In genomic region chr12:71838230-71838629, GRCm38 (mm10) we compare ENCODE assay signal across 16 mouse cellular contexts. TPM values are rescaled to one million over a fixed set of nuclear protein-coding genes. Genes with fewer than 3 reads are reported as not detected.
DNase-seq lines count a peak whose midpoint lies in the region; ATAC-seq and TF ChIP-seq lines count a peak whose summit lies in the region.
"Had no signal": no experiment of that assay in that cellular context is flagged by ENCODE, and none has a peak within 500 bp of the region (broad histone marks: within the 10 kb centered on the region; RNA-seq: fewer than 3 reads in every experiment).

No protein-coding gene starts in this region.

- H3K9ac ChIP-seq in intestine, embryonic 15.5 days: no peak overlapping the region
- H3K9ac ChIP-seq in intestine, postnatal 0 days (ENCODE audit: low read depth, low read length): no peak overlapping the region
- H3K9ac ChIP-seq in heart, embryonic 14.5 days (ENCODE audit: low read length): peak overlapping the region; percentile 10; the same call in 1 of the 2 replicates
- H3K9ac ChIP-seq in liver, embryonic 12.5 days: no peak overlapping the region; the same call in 1 of the 2 replicates
- H3K9ac ChIP-seq in neural tube, embryonic 15.5 days (replicated peaks): no peak overlapping the region

- H3K4me2 ChIP-seq in intestine, embryonic 15.5 days (replicated peaks): no peak overlapping the region
- no peak overlapping the region for H3K4me2 ChIP-seq in intestine, postnatal 0 days (replicated peaks; ENCODE audit: low read depth)
- 0 out of 2 replicates have a peak overlapping the region, but pooled peaks have one; percentile 5 for H3K4me2 ChIP-seq in heart, embryonic 14.5 days (ENCODE audit: low read length)
- H3K4me2 ChIP-seq in liver, embryonic 12.5 days: no peak overlapping the region
- no peak overlapping the region for H3K4me2 ChIP-seq in neural tube, embryonic 15.5 days

- no peaks in the 10 kb centered on the region for H3K9me3 ChIP-seq in intestine, embryonic 15.5 days
- no peaks in the 10 kb centered on the region for H3K9me3 ChIP-seq in intestine, postnatal 0 days (ENCODE audit: control insufficient read depth)
- H3K9me3 ChIP-seq in heart, embryonic 14.5 days (ENCODE audit: control insufficient read depth, low read length): no peaks in the 10 kb centered on the region
- no peaks in the 10 kb centered on the region for H3K9me3 ChIP-seq in liver, embryonic 12.5 days (replicated peaks)
- H3K9me3 ChIP-seq in neural tube, embryonic 15.5 days (replicated peaks): no peaks in the 10 kb centered on the region
- H3K9me3 ChIP-seq: limb, embryonic 10.5 days had no signal

- ATAC-seq in intestine, embryonic 15.5 days: no peak
- no peak for ATAC-seq in intestine, postnatal 0 days
- peak; percentile 54 for ATAC-seq in heart, embryonic 14.5 days (ENCODE audit: insufficient number of reproducible peaks, insufficient read depth, low FRiP score, low read depth)
- ATAC-seq in liver, embryonic 12.5 days: no peak
- ATAC-seq in neural tube, embryonic 15.5 days (ENCODE audit: low FRiP score): no peak
- ATAC-seq: forebrain, embryonic 16.5 days had no signal

- peak overlapping the region; percentile 29; the same call in 1 of the 2 replicates for H3K27ac ChIP-seq in intestine, embryonic 15.5 days
- no peak overlapping the region for H3K27ac ChIP-seq in intestine, postnatal 0 days (ENCODE audit: low read depth, low read length)
- peak overlapping the region; percentile 60 to 61 for H3K27ac ChIP-seq in heart, embryonic 14.5 days (replicated peaks in 1 of 2; ENCODE audit: control insufficient read depth in 1 of 2, insufficient read depth in 1 of 2, low read depth in 2 of 2, low read length in 2 of 2)
- H3K27ac ChIP-seq in liver, embryonic 12.5 days: peak overlapping the region; percentile 32; the same call in 1 of the 2 replicates
- no peak overlapping the region for H3K27ac ChIP-seq in neural tube, embryonic 15.5 days (replicated peaks)
- H3K27ac ChIP-seq: limb, embryonic 10.5 days; macrophage had no signal

- peaks cover 45% of the 10 kb centered on the region for H3K4me1 ChIP-seq in intestine, embryonic 15.5 days (replicated peaks)
- peaks cover 19% of the 10 kb centered on the region for H3K4me1 ChIP-seq in intestine, postnatal 0 days (replicated peaks; ENCODE audit: control insufficient read depth, insufficient read depth, low read length)
- H3K4me1 ChIP-seq in heart, embryonic 14.5 days (ENCODE audit: control insufficient read depth in 2 of 2, insufficient read depth in 2 of 2, low read length in 2 of 2): peaks cover 48 to 98% of the 10 kb centered on the region in 2 experiments
- H3K4me1 ChIP-seq in liver, embryonic 12.5 days: peaks cover 97% of the 10 kb centered on the region
- peaks cover 85% of the 10 kb centered on the region for H3K4me1 ChIP-seq in neural tube, embryonic 15.5 days

- peak; percentile 40 to 41 for DNase-seq in heart, adult 18-20 months
- DNase-seq in heart, postnatal 14 days: no peak
- DNase-seq in embryo, embryonic 10 days (ENCODE audit: low spot score): no peak
- DNase-seq: B cell, adult 2 months; cerebellum, postnatal 14 days; gastrocnemius, postnatal 10 days; midbrain, embryonic 14.5 days; thymus, postnatal 36 days had no signal

- WGBS in intestine, embryonic 15.5 days: 41% methylated on average over 2 of the region's 2 CpGs
- 65% methylated on average over 2 of the region's 2 CpGs for WGBS in intestine, postnatal 0 days
- WGBS in heart, embryonic 14.5 days: 41% methylated on average over 2 of the region's 2 CpGs
- WGBS in liver, embryonic 12.5 days (ENCODE audit: insufficient replicate concordance): 68% methylated on average over 2 of the region's 2 CpGs
- WGBS in neural tube, embryonic 15.5 days: 68% methylated on average over 2 of the region's 2 CpGs

- H3K4me3 ChIP-seq in intestine, embryonic 15.5 days (replicated peaks): no peak overlapping the region
- no peak overlapping the region for H3K4me3 ChIP-seq in intestine, postnatal 0 days (ENCODE audit: low read depth, low read length)
- H3K4me3 ChIP-seq in heart, embryonic 14.5 days (ENCODE audit: control insufficient read depth in 1 of 2, insufficient read depth in 1 of 2, low read depth in 1 of 2, low read length in 2 of 2): no peak overlapping the region
- no peak overlapping the region for H3K4me3 ChIP-seq in liver, embryonic 12.5 days
- no peak overlapping the region for H3K4me3 ChIP-seq in neural tube, embryonic 15.5 days (replicated peaks)
- H3K4me3 ChIP-seq: limb, embryonic 10.5 days had no signal

- no peaks in the 10 kb centered on the region for H3K27me3 ChIP-seq in intestine, embryonic 15.5 days (replicated peaks)
- H3K27me3 ChIP-seq in intestine, postnatal 0 days (replicated peaks; ENCODE audit: control insufficient read depth, insufficient read depth, low read length): no peaks in the 10 kb centered on the region
- H3K27me3 ChIP-seq in heart, embryonic 14.5 days (ENCODE audit: control insufficient read depth, insufficient read depth, low read length): no peaks in the 10 kb centered on the region
- no peaks in the 10 kb centered on the region for H3K27me3 ChIP-seq in liver, embryonic 12.5 days (replicated peaks)
- H3K27me3 ChIP-seq in neural tube, embryonic 15.5 days (replicated peaks): no peaks in the 10 kb centered on the region

- H3K36me3 ChIP-seq in intestine, embryonic 15.5 days: no peaks in the 10 kb centered on the region
- no peaks in the 10 kb centered on the region for H3K36me3 ChIP-seq in intestine, postnatal 0 days (ENCODE audit: control insufficient read depth, insufficient read depth)
- peaks cover 8% of the 10 kb centered on the region; the same call in 1 of the 2 replicates for H3K36me3 ChIP-seq in heart, embryonic 14.5 days (ENCODE audit: control insufficient read depth, insufficient read depth, low read length)
- H3K36me3 ChIP-seq in liver, embryonic 12.5 days: 0 out of 2 replicates have a peak, but pooled peaks cover 2% of the 10 kb centered on the region
- H3K36me3 ChIP-seq in neural tube, embryonic 15.5 days: no peaks in the 10 kb centered on the region
- H3K36me3 ChIP-seq: limb, embryonic 10.5 days had no signal

- TF ChIP-seq CTCF in intestine, postnatal 0 days (IDR thresholded peaks at IDR 0.05; ENCODE audit: low read depth): no peak

- intact Hi-C loops in heart, postnatal 14 days (cut with DNase I): loop anchor here (2.0 kb wide), 1 partner anchor 15 kb away; no protein-coding TSS in a partner anchor

RNA-seq across cellular contexts. Expression of gene Daam1, which starts 7.4 kb away (rescaled TPM):
- total RNA-seq in heart, adult 18-20 months (2021): 10 to 100 TPM; 61.3 to 70.5 TPM
- total RNA-seq in heart, postnatal 14 days (2021): 10 to 100 TPM; 67.5 to 70.7 TPM
- 9.0 and 9.1 TPM in 2 replicates for polyA plus RNA-seq in intestine, embryonic 15.5 days (2015; fragmentation: Nextera tagmentation; extraction: Ambion mirVana)
- 5.3 and 5.7 TPM in 2 replicates for polyA plus RNA-seq in intestine, postnatal 0 days (2015; fragmentation: Nextera tagmentation; extraction: Ambion mirVana)
- polyA plus RNA-seq in heart, embryonic 14.5 days (2014; fragmentation: Nextera tagmentation; extraction: Ambion mirVana): 28.9 and 33.3 TPM in 2 replicates
- polyA plus RNA-seq in liver, embryonic 12.5 days (2016; fragmentation: Nextera tagmentation; extraction: Ambion mirVana): 10.7 and 11.2 TPM in 2 replicates
- 21.4 and 24.1 TPM in 2 replicates for polyA plus RNA-seq in neural tube, embryonic 15.5 days (2015; fragmentation: Nextera tagmentation; extraction: Ambion mirVana)

Comparison
In these comparisons a context has a peak if more than half of its experiments do, and no peak if none do; other contexts are left out.
1. DNase-seq: peak in heart, adult 18-20 months (2 of 2); none in heart, postnatal 14 days (0 of 2) and embryo, embryonic 10 days (single experiment).
2. H3K27ac ChIP-seq: peak in intestine, embryonic 15.5 days (single experiment), heart, embryonic 14.5 days (2 of 2) and liver, embryonic 12.5 days (single experiment); none in intestine, postnatal 0 days (single experiment) and neural tube, embryonic 15.5 days (single experiment).